Mouse (Mus musculus): Measurements from ENCODE around the gene Nmd3. TPM values are rescaled to one million over a fixed set of nuclear protein-coding genes. Genes with fewer than 3 reads are reported as not detected.

The Nmd3 gene
- polyA plus RNA-seq, 1 experiment from 2014 or later: 112 TPM

DNA sequence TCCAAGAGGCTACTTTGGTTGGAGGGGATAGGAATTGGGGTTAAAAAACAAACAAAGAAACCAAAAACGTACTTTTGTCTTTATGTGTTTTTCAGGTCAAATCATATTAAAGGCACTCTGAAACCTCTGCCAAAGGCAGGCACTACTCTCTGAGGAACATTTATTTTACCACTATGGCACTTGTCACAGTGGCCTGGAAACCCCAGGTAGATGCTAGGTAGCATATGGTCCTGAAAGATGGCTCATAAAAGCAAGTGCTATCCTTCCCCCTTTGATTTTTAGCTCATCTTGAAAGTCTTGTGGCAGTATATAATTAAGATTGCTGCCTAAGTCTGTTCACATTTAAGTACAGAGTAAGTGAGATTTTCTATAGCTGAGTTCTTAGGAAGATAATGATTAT is 35.7 kb downstream of the Nmd3 start:
- ATAC-seq (replicated peaks; ENCODE audit: extremely low read depth, insufficient read depth, low FRiP score): no peak
- Histone ChIP-seq H3K9me3 (replicated peaks; ENCODE audit: control insufficient read depth, low read length) (no peaks in the 10 kb centered on the region), H3K4me2 (ENCODE audit: low read depth, low read length) (no peak overlapping the region), H3K4me1 (ENCODE audit: control insufficient read depth, insufficient read depth, low read length) (no peaks in the 10 kb centered on the region; the same call in 1 of the 2 replicates), H3K27me3 (ENCODE audit: control insufficient read depth, insufficient read depth, low read length) (no peaks in the 10 kb centered on the region), H3K9ac (ENCODE audit: low read length) (no peak overlapping the region), H3K27ac (ENCODE audit: low read length) (no peak overlapping the region), H3K36me3 (ENCODE audit: control insufficient read depth, insufficient read depth) (peaks cover 27% of the 10 kb centered on the region), H3K4me3 (ENCODE audit: low read length) (no peak overlapping the region)
- 78% methylated on average over 1 of the region's 1 CpGs for WGBS

DNA sequence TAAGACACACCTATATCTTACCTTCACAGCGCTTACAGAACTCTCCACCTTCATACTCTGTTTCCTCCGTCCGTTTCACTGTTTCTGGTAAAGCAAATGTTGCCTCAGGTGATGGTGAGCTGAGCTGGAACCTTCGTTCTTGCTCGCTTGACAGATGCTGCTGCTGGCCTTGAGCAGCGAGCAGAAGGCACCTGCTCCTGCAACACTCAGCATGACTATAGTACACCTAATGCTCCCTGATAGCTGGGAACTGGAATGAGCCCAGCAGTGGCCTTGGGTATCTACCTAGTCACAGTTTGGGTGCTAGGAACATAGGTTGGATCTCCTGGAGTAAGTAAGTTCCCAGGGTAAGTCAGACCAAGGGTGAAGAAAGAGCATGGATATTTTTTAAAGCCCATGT is 38.3 kb downstream of the Nmd3 start:
- Histone ChIP-seq H3K4me1 (ENCODE audit: control insufficient read depth, insufficient read depth, low read length) (no peaks in the 10 kb centered on the region; the same call in 1 of the 2 replicates), H3K36me3 (ENCODE audit: control insufficient read depth, insufficient read depth) (peaks cover 14% of the 10 kb centered on the region; the same call in 1 of the 2 replicates), H3K9ac (ENCODE audit: low read length) (no peak overlapping the region), H3K9me3 (replicated peaks; ENCODE audit: control insufficient read depth, low read length) (no peaks in the 10 kb centered on the region), H3K4me2 (ENCODE audit: low read depth, low read length) (no peak overlapping the region), H3K4me3 (ENCODE audit: low read length) (no peak overlapping the region), H3K27ac (ENCODE audit: low read length) (no peak overlapping the region), H3K27me3 (ENCODE audit: control insufficient read depth, insufficient read depth, low read length) (no peaks in the 10 kb centered on the region)
- 88% methylated on average over 6 of the region's 6 CpGs for WGBS
- no peak for ATAC-seq (replicated peaks; ENCODE audit: extremely low read depth, insufficient read depth, low FRiP score)

DNA sequence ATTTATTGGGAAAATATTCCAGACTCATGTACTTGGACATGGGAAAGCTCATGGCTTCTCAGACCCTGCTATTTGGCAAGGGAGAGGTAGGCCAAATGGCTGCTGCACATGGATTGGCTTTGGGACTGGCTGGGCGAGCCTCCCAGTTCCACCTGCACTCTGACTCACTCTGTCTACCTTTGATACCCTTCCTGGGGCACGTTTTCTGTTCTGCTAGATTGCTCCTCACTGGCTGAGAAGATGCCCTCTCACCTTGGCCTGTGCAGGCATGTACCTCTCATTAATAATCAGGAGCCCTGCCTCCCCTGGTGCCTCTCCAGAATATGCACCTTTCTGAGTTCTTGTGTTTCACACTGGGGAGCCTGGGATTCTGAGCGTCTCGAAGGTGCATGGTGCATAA is 39.4 kb downstream of the Nmd3 start:
- no peak overlapping the region for H3K27ac ChIP-seq (ENCODE audit: low read length)
- ATAC-seq (replicated peaks; ENCODE audit: extremely low read depth, insufficient read depth, low FRiP score): no peak
- H3K27me3 ChIP-seq (ENCODE audit: control insufficient read depth, insufficient read depth, low read length): no peaks in the 10 kb centered on the region
- no peaks in the 10 kb centered on the region for H3K4me1 ChIP-seq (ENCODE audit: control insufficient read depth, insufficient read depth, low read length)
- no peaks in the 10 kb centered on the region for H3K9me3 ChIP-seq (replicated peaks; ENCODE audit: control insufficient read depth, low read length)
- WGBS: 87% methylated on average over 4 of the region's 4 CpGs
- no peak overlapping the region for H3K9ac ChIP-seq (ENCODE audit: low read length)
- peaks cover 13% of the 10 kb centered on the region; the same call in 1 of the 2 replicates for H3K36me3 ChIP-seq (ENCODE audit: control insufficient read depth, insufficient read depth)
- no peak overlapping the region for H3K4me2 ChIP-seq (ENCODE audit: low read depth, low read length)
- no peak overlapping the region for H3K4me3 ChIP-seq (ENCODE audit: low read length)

DNA sequence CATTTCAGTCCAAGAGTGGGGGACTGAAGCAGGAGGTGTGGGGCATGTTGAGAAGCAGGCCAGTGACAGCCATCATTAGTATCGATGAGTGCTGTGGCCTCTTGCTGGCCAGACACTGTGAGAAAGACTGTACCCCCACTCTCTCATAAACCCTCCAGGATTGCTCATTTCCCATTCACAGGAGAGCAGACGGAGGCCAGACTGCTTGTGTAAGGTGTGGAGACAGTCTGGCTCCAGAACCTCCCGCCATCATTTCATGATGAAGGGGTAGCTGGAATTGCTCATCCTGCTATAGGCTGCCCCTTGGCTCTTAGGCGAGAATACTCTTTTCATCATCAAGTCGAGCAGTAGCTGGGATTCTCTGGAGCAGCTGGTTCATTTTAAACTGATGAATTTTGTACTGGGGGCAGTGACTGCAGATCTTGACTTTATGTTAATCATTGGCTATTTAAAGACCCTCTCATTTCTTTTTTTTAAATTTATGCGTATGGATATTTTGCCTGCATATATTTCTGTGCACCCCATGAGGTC is 41.1 kb downstream of the Nmd3 start:
- Histone ChIP-seq H3K27ac (ENCODE audit: low read length) (no peak overlapping the region), H3K4me3 (ENCODE audit: low read length) (no peak overlapping the region), H3K9me3 (replicated peaks; ENCODE audit: control insufficient read depth, low read length) (no peaks in the 10 kb centered on the region), H3K4me1 (ENCODE audit: control insufficient read depth, insufficient read depth, low read length) (no peaks in the 10 kb centered on the region), H3K27me3 (ENCODE audit: control insufficient read depth, insufficient read depth, low read length) (no peaks in the 10 kb centered on the region), H3K36me3 (ENCODE audit: control insufficient read depth, insufficient read depth) (0 out of 2 replicates have a peak, but pooled peaks cover 8% of the 10 kb centered on the region), H3K4me2 (ENCODE audit: low read depth, low read length) (no peak overlapping the region), H3K9ac (ENCODE audit: low read length) (no peak overlapping the region)
- 78% methylated on average over 6 of the region's 6 CpGs for WGBS
- ATAC-seq (replicated peaks; ENCODE audit: extremely low read depth, insufficient read depth, low FRiP score): no peak

DNA sequence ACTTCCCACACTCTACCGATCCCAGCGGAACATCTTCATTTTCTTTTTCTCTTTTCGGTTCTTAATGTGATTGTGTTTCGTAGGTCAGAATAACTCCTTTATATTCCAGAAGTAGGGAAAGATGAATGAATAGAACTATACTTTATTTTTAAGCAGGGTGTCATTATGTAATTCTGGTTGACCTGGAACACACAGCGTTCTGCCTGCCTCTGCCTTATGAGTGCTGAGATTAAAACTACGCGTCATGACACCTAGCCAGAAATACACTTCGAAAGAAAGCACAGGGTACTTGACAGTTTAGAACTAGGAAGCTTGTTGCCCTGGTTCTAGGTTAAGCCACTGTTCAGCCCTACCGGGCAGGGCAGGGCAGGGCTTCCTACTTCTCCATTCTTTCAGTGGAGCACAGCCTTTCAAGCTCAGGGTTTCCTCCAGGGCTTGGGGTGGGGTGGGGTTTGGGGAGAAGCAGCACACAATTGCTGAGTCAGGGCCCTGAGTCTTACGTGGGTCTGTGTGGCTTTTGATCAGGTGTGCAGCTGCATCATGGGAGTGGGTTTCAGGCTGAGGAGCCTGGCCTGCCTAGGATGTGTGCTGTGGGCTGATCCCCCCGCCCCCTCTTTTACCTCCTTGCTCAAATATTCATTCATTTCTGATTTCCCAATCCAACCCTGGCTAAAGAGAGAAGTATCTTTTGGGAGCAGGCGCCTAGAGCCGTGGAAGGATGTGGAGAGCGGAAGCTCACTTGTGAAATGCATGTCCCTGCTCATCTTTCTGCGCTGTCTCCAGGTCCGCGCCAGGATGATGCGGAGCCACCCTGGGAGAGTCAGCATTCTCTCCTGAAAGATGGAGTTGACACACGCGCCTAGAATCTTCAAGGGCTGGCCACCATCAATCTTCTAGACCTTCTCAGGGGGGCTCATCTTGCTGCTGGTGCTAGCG is 42.1 kb downstream of the Nmd3 start:
- Histone ChIP-seq H3K4me1 (ENCODE audit: control insufficient read depth, insufficient read depth, low read length) (no peaks in the 10 kb centered on the region), H3K27me3 (ENCODE audit: control insufficient read depth, insufficient read depth, low read length) (no peaks in the 10 kb centered on the region), H3K9ac (ENCODE audit: low read length) (no peak overlapping the region), H3K36me3 (ENCODE audit: control insufficient read depth, insufficient read depth) (0 out of 2 replicates have a peak, but pooled peaks cover 3% of the 10 kb centered on the region), H3K9me3 (replicated peaks; ENCODE audit: control insufficient read depth, low read length) (no peaks in the 10 kb centered on the region), H3K27ac (ENCODE audit: low read length) (no peak overlapping the region), H3K4me3 (ENCODE audit: low read length) (no peak overlapping the region), H3K4me2 (ENCODE audit: low read depth, low read length) (no peak overlapping the region)
- 87% methylated on average over 21 of the region's 21 CpGs for WGBS
- no peak for ATAC-seq (replicated peaks; ENCODE audit: extremely low read depth, insufficient read depth, low FRiP score)

DNA sequence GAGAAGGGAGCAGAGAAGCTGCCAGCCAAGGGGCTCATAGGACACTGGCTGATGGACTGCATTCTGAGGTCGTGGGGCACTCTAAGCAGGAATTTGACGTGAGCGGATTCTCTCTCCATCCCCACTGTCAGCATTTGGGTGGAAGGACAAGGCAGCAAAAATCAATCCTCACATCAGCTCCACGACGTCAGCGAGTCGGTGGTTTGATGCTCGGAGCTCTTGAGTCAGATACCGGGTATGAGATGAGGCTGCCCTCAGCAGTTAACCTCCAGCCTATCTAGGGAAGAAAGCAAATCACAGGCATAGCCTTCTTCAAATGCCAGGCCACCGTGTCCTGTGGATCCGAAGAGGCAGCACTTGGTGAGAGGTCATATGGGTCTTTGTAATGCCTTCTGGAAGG is 43.4 kb downstream of the Nmd3 start:
- no peak for ATAC-seq (replicated peaks; ENCODE audit: extremely low read depth, insufficient read depth, low FRiP score)
- Histone ChIP-seq H3K4me3 (ENCODE audit: low read length) (no peak overlapping the region), H3K27me3 (ENCODE audit: control insufficient read depth, insufficient read depth, low read length) (no peaks in the 10 kb centered on the region), H3K36me3 (ENCODE audit: control insufficient read depth, insufficient read depth) (0 out of 2 replicates have a peak, but pooled peaks cover 3% of the 10 kb centered on the region), H3K4me1 (ENCODE audit: control insufficient read depth, insufficient read depth, low read length) (no peaks in the 10 kb centered on the region), H3K27ac (ENCODE audit: low read length) (no peak overlapping the region), H3K9ac (ENCODE audit: low read length) (no peak overlapping the region), H3K4me2 (ENCODE audit: low read depth, low read length) (no peak overlapping the region), H3K9me3 (replicated peaks; ENCODE audit: control insufficient read depth, low read length) (no peaks in the 10 kb centered on the region)
- 89% methylated on average over 11 of the region's 11 CpGs for WGBS

DNA sequence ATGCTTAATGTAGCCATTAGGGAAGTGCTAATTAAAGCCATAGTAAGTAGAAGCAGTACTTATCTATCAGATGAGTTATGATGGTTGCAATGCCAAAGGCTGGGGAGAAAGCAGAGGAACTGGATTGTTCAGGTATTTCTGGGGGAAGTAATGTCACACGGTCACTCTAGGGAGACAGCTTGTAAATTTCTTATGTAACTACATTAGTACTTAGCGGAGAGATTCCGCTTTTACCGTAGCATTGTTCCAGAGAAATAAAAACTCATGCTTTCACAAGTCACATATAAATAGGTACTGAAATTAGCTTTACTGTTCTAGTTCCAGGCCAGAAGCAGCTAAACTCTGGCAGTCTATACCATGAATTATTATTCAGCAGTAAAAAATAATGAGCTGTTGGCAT is 47.4 kb downstream of the Nmd3 start:
- no peaks in the 10 kb centered on the region for H3K9me3 ChIP-seq (replicated peaks; ENCODE audit: control insufficient read depth, low read length)
- 0 out of 2 replicates have a peak, but pooled peaks cover 3% of the 10 kb centered on the region for H3K36me3 ChIP-seq (ENCODE audit: control insufficient read depth, insufficient read depth)
- H3K27ac ChIP-seq (ENCODE audit: low read length): no peak overlapping the region
- H3K4me2 ChIP-seq (ENCODE audit: low read depth, low read length): no peak overlapping the region
- no peak overlapping the region for H3K9ac ChIP-seq (ENCODE audit: low read length)
- ATAC-seq (replicated peaks; ENCODE audit: extremely low read depth, insufficient read depth, low FRiP score): no peak
- 90% methylated on average over 4 of the region's 4 CpGs for WGBS
- no peaks in the 10 kb centered on the region for H3K4me1 ChIP-seq (ENCODE audit: control insufficient read depth, insufficient read depth, low read length)
- H3K27me3 ChIP-seq (ENCODE audit: control insufficient read depth, insufficient read depth, low read length): no peaks in the 10 kb centered on the region
- H3K4me3 ChIP-seq (ENCODE audit: low read length): no peak overlapping the region

DNA sequence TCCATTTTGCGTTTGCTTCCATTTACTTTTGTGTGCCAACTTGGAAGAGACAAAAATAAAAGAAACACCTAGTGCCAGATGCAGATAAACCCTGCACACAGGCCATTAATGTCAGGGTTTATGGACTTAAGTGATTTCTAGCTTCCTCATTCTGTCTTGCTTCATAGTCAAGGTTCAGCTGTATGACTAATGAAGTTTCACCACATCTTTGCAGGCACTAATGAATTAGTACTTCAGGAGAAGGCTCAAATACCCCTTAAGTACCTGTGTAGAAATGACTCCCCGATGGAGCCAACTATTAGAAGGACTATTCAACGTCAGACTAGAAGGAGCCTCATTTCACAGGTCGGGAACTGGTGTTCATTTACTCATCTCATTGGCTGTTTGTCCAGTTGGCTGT is 51.6 kb downstream of the Nmd3 start:
- H3K9me3 ChIP-seq (replicated peaks; ENCODE audit: control insufficient read depth, low read length): no peaks in the 10 kb centered on the region
- H3K27me3 ChIP-seq (ENCODE audit: control insufficient read depth, insufficient read depth, low read length): no peaks in the 10 kb centered on the region
- 85% methylated on average over 4 of the region's 4 CpGs for WGBS
- no peak for ATAC-seq (replicated peaks; ENCODE audit: extremely low read depth, insufficient read depth, low FRiP score)
- no peak overlapping the region for H3K27ac ChIP-seq (ENCODE audit: low read length)
- no peaks in the 10 kb centered on the region for H3K36me3 ChIP-seq (ENCODE audit: control insufficient read depth, insufficient read depth)
- H3K4me1 ChIP-seq (ENCODE audit: control insufficient read depth, insufficient read depth, low read length): no peaks in the 10 kb centered on the region
- no peak overlapping the region for H3K9ac ChIP-seq (ENCODE audit: low read length)
- no peak overlapping the region for H3K4me3 ChIP-seq (ENCODE audit: low read length)
- H3K4me2 ChIP-seq (ENCODE audit: low read depth, low read length): no peak overlapping the region

DNA sequence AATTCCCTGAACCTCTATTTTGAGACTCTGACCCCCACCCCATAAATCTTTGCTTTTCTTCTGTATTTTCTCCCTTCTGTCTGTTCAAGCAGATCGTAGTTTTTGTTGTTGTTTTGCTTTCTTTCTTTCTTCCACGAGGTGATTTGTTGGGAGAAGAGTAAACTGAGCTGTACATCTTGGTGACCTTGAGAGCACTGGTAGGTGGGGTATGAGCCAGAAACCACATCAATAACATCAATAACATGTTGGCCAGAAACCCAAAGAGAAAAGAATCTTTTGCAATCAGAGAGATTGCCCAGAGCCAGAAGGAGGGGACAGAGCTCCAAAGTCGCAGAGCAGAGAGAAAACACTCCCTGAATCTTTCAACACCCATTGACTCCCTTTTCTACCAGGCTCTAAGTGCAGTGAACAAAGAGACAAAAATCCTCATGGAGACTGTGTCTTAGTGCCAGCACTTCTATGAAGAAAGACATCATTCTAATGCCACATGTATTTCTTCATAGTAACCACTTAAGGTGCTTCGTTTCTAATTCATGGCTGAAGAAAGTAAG is 57.5 kb downstream of the Nmd3 start:
- no peak overlapping the region for H3K4me2 ChIP-seq (ENCODE audit: low read depth, low read length)
- H3K36me3 ChIP-seq (ENCODE audit: control insufficient read depth, insufficient read depth): no peaks in the 10 kb centered on the region
- WGBS: 74% methylated on average over 4 of the region's 4 CpGs
- H3K4me1 ChIP-seq (ENCODE audit: control insufficient read depth, insufficient read depth, low read length): no peaks in the 10 kb centered on the region
- 0 out of 2 replicates have a peak, but pooled peaks cover 3% of the 10 kb centered on the region for H3K9me3 ChIP-seq (replicated peaks; ENCODE audit: control insufficient read depth, low read length)
- no peak overlapping the region for H3K4me3 ChIP-seq (ENCODE audit: low read length)
- no peak overlapping the region for H3K27ac ChIP-seq (ENCODE audit: low read length)
- no peak overlapping the region for H3K9ac ChIP-seq (ENCODE audit: low read length)
- ATAC-seq (replicated peaks; ENCODE audit: extremely low read depth, insufficient read depth, low FRiP score): no peak
- no peaks in the 10 kb centered on the region for H3K27me3 ChIP-seq (ENCODE audit: control insufficient read depth, insufficient read depth, low read length)

Data from heart, embryonic 16.5 days (tissue).